Mouse (Mus musculus) hindbrain, embryonic 16.5 days (tissue): ENCODE measurements around the gene Camk2n1. TPM values are rescaled to one million over a fixed set of nuclear protein-coding genes. Genes with fewer than 3 reads are reported as not detected.
A peak's percentile ranks its signal among the peaks of the same experiment; 100 is the strongest.

Experiments used
- ATAC-seq: fragments of 200-750 bp; cut with Nextera tagmentation; 2 replicates; pipeline ENCODE4 v1.8.0; 2017; ENCODE audit warnings: moderate TSS enrichment, moderate library complexity
- H3K27ac ChIP-seq: fragments of 300-500 bp; sonication (generic); 2 replicates; pipeline ENCODE4 v1.5.1; 2014; ENCODE audit warnings: low read depth, mild to moderate bottlenecking, control low read depth, low read length, moderate library complexity
- H3K27me3 ChIP-seq: fragments of 300-500 bp; sonication (generic); replicated peaks from 2 replicates; pipeline ENCODE4 v1.6.1; 2014; ENCODE audit warnings: low read length; ENCODE audit not compliant: control insufficient read depth, insufficient read depth
- H3K36me3 ChIP-seq: fragments of 300-500 bp; sonication (generic); 2 replicates; pipeline ENCODE4 v1.6.1; 2014; ENCODE audit warnings: mild to moderate bottlenecking, low read length, moderate library complexity, mixed read lengths; ENCODE audit not compliant: control insufficient read depth, insufficient read depth
- H3K4me1 ChIP-seq: fragments of 300-500 bp; sonication (generic); 2 replicates; pipeline ENCODE4 v1.6.1; 2014; ENCODE audit warnings: low read depth, low read length; ENCODE audit not compliant: control insufficient read depth, insufficient read depth
- H3K4me2 ChIP-seq: fragments of 300-500 bp; sonication (generic); 2 replicates; pipeline ENCODE4 v1.6.1; 2014; ENCODE audit warnings: mild to moderate bottlenecking, low read length, control low read depth, moderate library complexity
- H3K4me3 ChIP-seq: fragments of 300-500 bp; sonication (generic); 2 replicates; pipeline ENCODE4 v1.5.1; 2014; ENCODE audit warnings: mild to moderate bottlenecking, low read length, control low read depth, moderate library complexity
- H3K9ac ChIP-seq: fragments of 300-500 bp; sonication (generic); 2 replicates; pipeline ENCODE4 v1.6.1; 2014; ENCODE audit warnings: low read depth, mild to moderate bottlenecking, control low read depth, low read length, moderate library complexity
- H3K9me3 ChIP-seq: fragments of 300-500 bp; sonication (generic); 2 replicates; pipeline ENCODE4 v1.6.1; 2014; ENCODE audit warnings: mild to moderate bottlenecking, low read length, moderate library complexity; ENCODE audit not compliant: control insufficient read depth
- WGBS: fragments of 180-500 bp; shearing (Covaris S2); extraction: QIAGEN DNeasy Blood & Tissue Kit; methylation state at CpG from one replicate; pipeline ENCODE4 v1.1.7; 2014; 5-methylcytosine and 5-hydroxymethylcytosine counted together
- polyA plus RNA-seq: library from polyadenylated mRNA; unstranded; fragments of >200 nt; fragmentation: Nextera tagmentation; extraction: Ambion mirVana; gene quantifications from 2 replicates; pipeline ENCODE4 v1.2.1, GENCODE M21; 2015

Camk2n1 gene
- polyA plus RNA-seq, 1 experiment from 2014 or later: 16.7 TPM

DNA sequence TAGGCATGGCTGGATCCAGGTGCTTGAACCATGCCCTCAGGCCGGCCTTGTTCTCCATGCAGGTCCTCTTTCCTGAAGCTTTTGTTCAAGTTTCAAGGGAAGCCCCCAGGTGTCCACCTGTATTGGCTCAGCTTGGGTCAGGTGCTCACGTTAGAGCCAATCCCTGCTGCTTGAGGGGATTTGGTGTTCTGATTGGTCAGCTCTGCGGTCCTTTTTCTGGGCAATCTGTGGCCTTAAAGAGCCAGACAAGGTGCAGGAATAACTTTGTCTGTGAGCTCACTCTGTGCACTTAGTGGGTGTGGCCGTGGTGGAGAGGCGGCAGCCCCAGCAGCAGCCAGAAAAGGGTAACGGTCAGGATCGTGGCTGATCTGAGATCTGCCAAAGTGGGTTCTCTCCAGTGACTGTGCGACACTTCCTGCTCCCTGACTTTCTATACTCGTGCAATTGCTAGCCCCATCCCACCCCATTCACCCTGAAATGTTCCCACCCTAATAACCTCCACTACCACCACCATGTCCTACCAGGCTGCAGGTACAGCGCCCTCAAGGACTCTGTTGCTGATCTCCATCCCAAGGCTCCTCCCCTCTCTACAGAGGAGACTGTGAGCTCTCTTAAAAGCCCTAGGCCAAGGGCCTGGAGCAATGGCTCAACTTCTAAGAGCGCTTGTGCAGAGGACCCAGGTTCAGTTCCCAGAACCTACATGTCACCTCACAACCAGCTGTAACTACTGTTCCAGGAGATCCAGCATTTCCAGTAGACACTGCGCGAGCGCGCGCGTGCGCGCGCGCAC lies 45.9 kb downstream of the Camk2n1 start:
- 87% methylated on average over 21 of the region's 21 CpGs for WGBS
- H3K36me3 ChIP-seq: no peaks in the 10 kb centered on the region
- H3K9ac ChIP-seq: no peak overlapping the region
- H3K27ac ChIP-seq: no peak overlapping the region
- no peak overlapping the region for H3K4me2 ChIP-seq
- H3K9me3 ChIP-seq: no peaks in the 10 kb centered on the region
- no peak overlapping the region for H3K4me3 ChIP-seq
- no peak for ATAC-seq
- no peaks in the 10 kb centered on the region for H3K27me3 ChIP-seq
- H3K4me1 ChIP-seq: peaks cover 34% of the 10 kb centered on the region

DNA sequence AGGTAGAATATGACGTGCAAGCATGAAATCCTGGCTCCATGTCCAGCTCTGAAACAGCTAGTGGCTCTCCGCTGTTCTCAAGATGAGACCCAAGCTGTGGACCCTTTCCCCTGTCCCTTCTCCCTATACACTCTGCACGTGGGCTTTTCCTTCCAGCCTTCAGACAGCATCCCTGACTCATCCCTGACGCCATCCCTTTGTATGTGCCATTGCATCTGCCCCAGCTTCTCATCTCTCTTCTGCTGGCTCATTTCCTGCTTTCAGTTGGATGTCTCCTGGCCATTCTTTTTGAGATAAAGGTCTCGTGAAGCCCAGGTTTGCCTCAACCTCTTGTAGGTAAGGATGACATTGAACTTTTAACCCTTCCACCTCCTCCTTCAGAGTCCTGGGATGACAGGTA lies 46.9 kb downstream of the Camk2n1 start:
- Histone ChIP-seq H3K4me1 (peaks cover 29% of the 10 kb centered on the region), H3K4me3 (no peak overlapping the region), H3K4me2 (no peak overlapping the region), H3K36me3 (no peaks in the 10 kb centered on the region), H3K9ac (no peak overlapping the region), H3K27me3 (no peaks in the 10 kb centered on the region), H3K9me3 (no peaks in the 10 kb centered on the region), H3K27ac (no peak overlapping the region)
- 83% methylated on average over 5 of the region's 5 CpGs for WGBS
- no peak for ATAC-seq

DNA sequence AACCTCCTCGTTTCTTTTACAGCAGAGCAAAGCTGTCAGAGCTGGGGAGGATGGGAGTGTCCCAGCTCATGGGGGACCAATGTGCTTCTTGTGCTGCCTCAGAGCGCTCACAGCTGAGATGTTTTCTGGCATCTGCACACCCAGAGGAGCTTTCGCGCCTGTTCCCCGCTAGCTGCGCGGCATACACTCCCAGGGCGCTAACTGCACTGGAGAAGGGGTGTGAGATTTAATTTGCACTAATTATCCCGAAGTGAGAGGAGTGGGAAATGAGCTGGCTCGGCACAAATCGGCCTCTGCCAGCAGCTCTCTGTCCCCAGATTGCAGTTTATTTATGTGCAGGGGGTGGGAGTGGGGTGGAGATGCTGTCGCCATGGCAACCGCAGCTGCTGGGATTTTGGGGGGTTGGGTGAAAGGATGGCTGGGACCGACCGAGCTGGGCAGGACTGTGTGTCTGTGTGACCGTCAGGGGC lies 50.6 kb downstream of the Camk2n1 start:
- no peaks in the 10 kb centered on the region for H3K9me3 ChIP-seq

DNA sequence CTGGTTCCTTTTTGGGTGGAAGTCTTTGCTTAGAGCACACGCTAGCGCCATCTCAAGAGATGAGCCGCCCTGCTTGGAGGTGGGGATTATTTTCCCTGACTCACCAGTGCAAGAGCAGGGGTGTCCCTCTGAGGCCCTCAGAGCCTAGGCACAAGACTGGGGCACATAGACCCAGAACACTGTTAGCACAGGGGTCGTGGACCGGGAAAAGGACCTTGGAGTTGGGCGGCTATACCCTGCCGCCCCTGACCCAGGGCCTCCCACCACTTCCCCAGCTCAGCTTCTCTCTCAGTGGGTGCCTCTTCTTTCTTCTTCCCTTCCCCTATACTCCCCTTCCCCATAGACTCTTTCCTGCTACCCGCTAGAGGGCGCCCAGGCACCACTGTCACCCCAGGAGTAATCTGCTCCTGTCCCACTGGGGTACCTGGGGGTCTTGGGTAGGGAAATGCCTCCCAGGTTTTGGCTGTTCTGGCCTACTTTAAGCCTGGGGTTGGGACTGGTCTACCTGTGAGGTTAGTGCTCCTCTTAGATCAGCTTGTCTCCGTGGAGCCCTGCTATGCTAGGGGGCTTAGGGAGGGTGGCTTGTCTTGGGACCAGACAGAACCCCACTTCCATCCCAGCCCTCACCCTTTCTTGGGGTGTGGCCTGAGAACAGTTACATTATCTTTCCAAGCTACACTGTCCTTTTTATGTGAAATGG lies 51.2 kb downstream of the Camk2n1 start:
- peaks cover 21% of the 10 kb centered on the region for H3K4me1 ChIP-seq
- no peaks in the 10 kb centered on the region for H3K36me3 ChIP-seq
- no peaks in the 10 kb centered on the region for H3K27me3 ChIP-seq
- H3K9ac ChIP-seq: peak overlapping the region; percentile 47
- no peak overlapping the region for H3K4me3 ChIP-seq
- H3K9me3 ChIP-seq: no peaks in the 10 kb centered on the region
- peak; percentile 48 for ATAC-seq
- 5% methylated on average over 10 of the region's 10 CpGs for WGBS
- H3K4me2 ChIP-seq: peak overlapping the region; percentile 48
- peak overlapping the region; percentile 74 for H3K27ac ChIP-seq

More for the DNA sequence above, 50.6 kb downstream of the Camk2n1 start:
- Histone ChIP-seq H3K27me3 (no peaks in the 10 kb centered on the region), H3K4me1 (peaks cover 21% of the 10 kb centered on the region), H3K4me3 (peak overlapping the region; percentile 17; the same call in 1 of the 2 replicates), H3K36me3 (no peaks in the 10 kb centered on the region), H3K4me2 (peak overlapping the region; percentile 48), H3K9ac (peak overlapping the region; percentile 47), H3K27ac (peak overlapping the region; percentile 74)
- ATAC-seq: peak; percentile 83
- 1% methylated on average over 16 of the region's 16 CpGs for WGBS

GRCm38 (mm10) chr4:138507903-138508302 lies 53.8 kb downstream of the Camk2n1 start:
- Histone ChIP-seq H3K4me1 (peaks cover 21% of the 10 kb centered on the region), H3K9me3 (no peaks in the 10 kb centered on the region), H3K36me3 (no peaks in the 10 kb centered on the region), H3K4me3 (no peak overlapping the region), H3K9ac (no peak overlapping the region), H3K4me2 (no peak overlapping the region), H3K27ac (no peak overlapping the region), H3K27me3 (no peaks in the 10 kb centered on the region)
- no peak for ATAC-seq
- WGBS: 67% methylated on average over 6 of the region's 6 CpGs

Other genes with a start within 250 kb of the Camk2n1 start
- gene Hp1bp3, start 238.0 kb upstream of the Camk2n1 start, polyA plus RNA-seq: 155 and 174 TPM in 2 replicates
- gene Sh2d5, start 203.9 kb upstream of the Camk2n1 start, polyA plus RNA-seq: 18.5 and 21.6 TPM in 2 replicates
- 4.2 and 4.5 TPM in 2 replicates for gene Kif17, start 203.9 kb upstream of the Camk2n1 start, polyA plus RNA-seq
- 232 and 238 TPM in 2 replicates for gene Ddost, start 149.6 kb upstream of the Camk2n1 start, polyA plus RNA-seq
- gene Pink1, start 128.0 kb upstream of the Camk2n1 start, polyA plus RNA-seq: 100 and 108 TPM in 2 replicates
- gene Cda, start 86.3 kb upstream of the Camk2n1 start, polyA plus RNA-seq: 7.9 and 8.1 TPM in 2 replicates
- gene Fam43b, start 57.8 kb upstream of the Camk2n1 start, polyA plus RNA-seq: 16.6 and 17.3 TPM in 2 replicates
- 21.6 and 23.7 TPM in 2 replicates for gene Mul1, start 19.6 kb upstream of the Camk2n1 start, polyA plus RNA-seq
- gene Vwa5b1, start 181.6 kb downstream of the Camk2n1 start, polyA plus RNA-seq: 2.8 TPM in 2 replicates